Mouse (Mus musculus) colon, adult 2 months (tissue): ENCODE measurements around the gene Asl. TPM values are rescaled to one million over a fixed set of nuclear protein-coding genes. Genes with fewer than 3 reads are reported as not detected.

Experiments used
- polyA plus RNA-seq: library from polyadenylated mRNA; depleted of rRNA; stranded (reverse); fragments of >200 nt; gene quantifications from 2 replicates; pipeline ENCODE4 v1.2.3, GENCODE M21; 2012; rRNA removed

Gene Asl
- polyA plus RNA-seq = 45.4 and 49.1 TPM in 2 replicates

GRCm38 (mm10) chr5:130029142-130029897 lies at the start of gene Asl, which contains the start of gene Crcp:
Asl (minus strand) TSS chr5:130029247.
Crcp (plus strand) TSS chr5:130029290.

GRCm38 (mm10) chr5:130073026-130073425 lies 44.0 kb upstream of the Asl start, which contains the start of gene Tpst1:
Tpst1 (plus strand) TSS chr5:130073326.

GRCm38 (mm10) chr5:130002301-130003146 lies 26.5 kb downstream of the Asl start, which contains the start of gene Gusb:
Gusb (minus strand) TSS chr5:130003049.

Other genes with a start within 250 kb of the Asl start
- gene Psph, start 241.8 kb downstream of the Asl start, polyA plus RNA-seq = 16.9 and 18.0 TPM in 2 replicates
- 8.7 and 11.3 TPM in 2 replicates for gene Sumf2, start 182.3 kb downstream of the Asl start, polyA plus RNA-seq
- gene Chchd2, start 141.8 kb downstream of the Asl start, polyA plus RNA-seq = 1,442 and 1,554 TPM in 2 replicates
- gene Zbed5, start 133.5 kb downstream of the Asl start, polyA plus RNA-seq = 0.35 and 0.58 TPM in 2 replicates
- gene Phkg1, start 130.7 kb downstream of the Asl start, polyA plus RNA-seq = 0.34 and 0.43 TPM in 2 replicates
- 4.9 and 8.1 TPM in 2 replicates for gene Nupr1l, start 120.7 kb downstream of the Asl start, polyA plus RNA-seq
- gene Vkorc1l1, start 87.3 kb downstream of the Asl start, polyA plus RNA-seq = 10.2 and 10.9 TPM in 2 replicates
- 30.7 and 32.4 TPM in 2 replicates for gene Gusb, start 26.2 kb downstream of the Asl start, polyA plus RNA-seq
- gene Crcp, start within 50 bp of the Asl start, polyA plus RNA-seq = 5.7 and 8.9 TPM in 2 replicates
- gene Tpst1, start 44.1 kb upstream of the Asl start, polyA plus RNA-seq = 13.0 and 13.8 TPM in 2 replicates
- gene Kctd7, start 115.6 kb upstream of the Asl start, polyA plus RNA-seq = 6.3 and 10.2 TPM in 2 replicates
- gene Rabgef1, start 142.6 kb upstream of the Asl start, polyA plus RNA-seq = 23.0 and 30.3 TPM in 2 replicates
- 34.8 and 36.1 TPM in 2 replicates for gene Tmem248, start 187.8 kb upstream of the Asl start, polyA plus RNA-seq
- 49.1 and 56.7 TPM in 2 replicates for gene Sbds, start 226.3 kb upstream of the Asl start, polyA plus RNA-seq
- gene Tyw1, start 226.4 kb upstream of the Asl start, polyA plus RNA-seq = 9.0 and 10.0 TPM in 2 replicates